Mouse (Mus musculus) mesoderm, embryonic 11.5 days (tissue): ENCODE results near the gene Afdn.
A peak's percentile ranks its signal among the peaks of the same experiment; 100 is the strongest.

ENCODE experiments used
- DNase-seq: peaks from one replicate; pipeline ENCODE4 v3.0.0-alpha.2; 2012; ENCODE audit warnings: low read depth, low spot score

Gene Afdn

GRCm38 (mm10) chr17:13759853-13760627, at the start of gene Afdn:
Afdn (plus strand) TSS chr17:13760539.
- DNase-seq: peak; percentile 89

DNA sequence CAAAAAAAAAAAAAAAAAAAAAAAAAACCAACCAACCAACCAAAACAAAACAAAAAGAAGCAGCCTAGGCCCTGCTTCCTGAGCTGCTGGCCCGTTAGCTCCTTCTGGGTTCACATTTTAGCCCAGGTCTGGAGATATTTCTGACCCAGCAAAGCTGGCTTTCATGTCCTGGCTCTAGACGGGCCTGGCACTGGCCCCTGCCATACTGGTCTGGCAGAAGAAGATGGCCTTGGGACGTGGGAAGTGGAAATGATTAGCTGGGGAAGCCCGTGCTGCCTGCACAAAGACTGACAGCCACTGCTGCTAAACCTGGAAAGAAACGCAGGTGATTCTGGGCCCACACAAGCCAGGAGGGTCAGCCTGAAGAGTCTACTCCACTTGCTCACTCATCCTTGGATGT, 49.2 kb upstream of the Afdn start:
- no peak for DNase-seq

- no peak for DNase-seq
Measured at GRCm38 (mm10) chr17:13712116-13712515, 48.2 kb upstream of the Afdn start.

GRCm38 (mm10) chr17:13712518-13712917, 47.8 kb upstream of the Afdn start:
- no peak for DNase-seq

DNA sequence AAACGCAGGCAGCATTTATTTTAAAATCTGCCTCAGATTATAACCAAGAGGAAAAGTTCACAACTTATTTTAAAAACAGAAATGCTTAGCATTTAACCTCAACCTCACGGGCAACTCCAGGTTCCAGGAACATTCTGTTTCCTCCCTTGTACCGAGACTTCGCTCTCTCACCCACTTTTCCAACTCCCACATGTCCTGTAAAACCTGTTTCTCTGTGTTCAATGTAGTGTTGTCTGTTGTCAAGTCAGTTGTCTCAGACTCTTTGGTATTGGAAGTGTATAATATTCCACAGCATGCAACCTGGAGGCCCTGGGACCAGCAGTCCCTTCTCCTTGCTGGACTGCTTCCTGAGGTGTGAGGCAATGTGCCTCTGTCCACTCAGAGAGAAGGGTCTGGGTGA, 46.2 kb upstream of the Afdn start:
- DNase-seq: no peak

DNA sequence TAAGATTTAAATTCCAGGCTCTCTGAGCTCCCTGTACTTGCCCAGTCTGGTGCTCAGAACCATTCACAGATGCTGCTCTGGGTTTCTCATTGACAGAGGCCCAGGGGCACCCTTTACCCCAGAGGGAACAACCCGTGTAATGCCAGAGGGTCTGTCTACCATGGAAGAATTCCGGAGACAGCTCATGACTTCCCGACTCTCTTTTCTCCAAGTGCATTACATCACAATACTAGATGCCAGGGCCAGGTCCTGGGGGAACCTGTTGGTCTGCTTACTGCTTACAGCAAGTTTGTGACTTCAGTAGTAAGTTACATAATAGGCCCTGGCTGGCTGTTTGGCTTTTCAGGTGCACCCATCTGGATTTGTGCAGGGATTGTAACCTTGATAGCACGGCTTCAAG, 45.7 kb upstream of the Afdn start:
- DNase-seq: no peak

GRCm38 (mm10) chr17:13715511-13715910, 44.8 kb upstream of the Afdn start:
- DNase-seq: no peak

GRCm38 (mm10) chr17:13716336-13716735, 44.0 kb upstream of the Afdn start:
- no peak for DNase-seq

GRCm38 (mm10) chr17:13717428-13717827, 42.9 kb upstream of the Afdn start:
- DNase-seq: no peak

GRCm38 (mm10) chr17:13720187-13720586, 40.2 kb upstream of the Afdn start:
- DNase-seq: no peak

DNA sequence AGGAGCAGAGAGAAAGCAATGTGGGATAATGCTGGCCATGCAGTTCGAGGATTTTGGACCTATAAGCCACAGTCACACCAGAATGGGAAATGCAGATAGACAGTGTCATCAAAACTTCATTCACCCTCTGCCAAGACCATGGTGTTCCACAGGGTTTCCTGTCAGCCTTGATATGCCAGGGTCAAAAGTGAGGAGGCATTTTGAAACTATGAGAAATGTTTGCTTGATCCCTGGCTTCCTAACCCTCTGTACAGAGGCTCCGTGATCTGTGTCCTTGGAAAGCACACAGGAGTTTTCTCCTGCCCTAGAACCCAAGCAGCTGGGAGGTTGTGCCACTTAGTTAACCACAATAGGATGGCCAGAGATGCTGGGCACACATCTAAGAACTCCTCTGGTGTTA, 39.0 kb upstream of the Afdn start:
- no peak for DNase-seq

- peak; percentile 41 for DNase-seq
Measured at GRCm38 (mm10) chr17:13722434-13722833, 37.9 kb upstream of the Afdn start.

- no peak for DNase-seq
Measured at GRCm38 (mm10) chr17:13725004-13725550, 35.3 kb upstream of the Afdn start.

- no peak for DNase-seq
Measured at GRCm38 (mm10) chr17:13726832-13727355, 33.4 kb upstream of the Afdn start.

- no peak for DNase-seq
Measured at GRCm38 (mm10) chr17:13730980-13731726, 29.2 kb upstream of the Afdn start.

DNA sequence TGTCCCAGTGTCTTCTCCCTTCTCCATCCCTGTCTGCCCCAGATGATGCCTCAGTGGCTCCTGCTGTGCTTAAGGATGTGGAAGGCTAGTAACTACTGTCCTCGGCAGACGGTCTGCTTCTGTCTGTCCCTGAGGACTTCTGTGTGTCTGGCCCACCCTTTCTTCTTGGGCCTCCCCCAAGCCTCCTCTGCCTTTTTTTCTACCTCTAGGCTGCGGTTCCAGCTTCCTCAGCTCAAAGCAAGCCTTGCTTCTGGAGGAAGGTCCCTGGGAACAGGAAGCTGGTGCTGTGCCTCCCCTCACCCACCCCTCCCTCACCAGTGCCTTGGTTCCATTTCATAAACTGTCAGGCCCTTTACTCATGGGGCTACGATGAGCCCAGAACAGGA, 28.6 kb upstream of the Afdn start:
- no peak for DNase-seq

DNA sequence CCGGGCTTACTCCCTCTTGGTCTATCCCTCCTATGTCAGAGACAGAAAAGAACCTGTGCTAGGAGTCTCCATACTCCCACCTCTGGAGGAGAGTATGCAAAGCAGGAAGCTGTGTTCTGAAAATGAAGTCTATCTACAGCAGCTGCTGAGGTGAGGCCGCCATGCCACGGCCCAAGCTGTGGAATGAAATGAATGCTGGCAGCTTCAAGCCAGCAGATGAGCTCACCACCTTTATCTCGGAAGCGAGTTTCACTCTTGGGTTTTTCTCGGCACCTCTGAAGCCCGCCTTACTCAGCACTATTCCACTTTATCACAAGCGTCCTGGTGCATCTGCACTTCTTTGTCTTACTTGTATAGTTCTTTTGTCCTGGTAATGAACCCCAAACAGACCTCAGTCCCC, 27.7 kb upstream of the Afdn start:
- DNase-seq: no peak

- DNase-seq: no peak
Measured at GRCm38 (mm10) chr17:13733971-13734370, 26.4 kb upstream of the Afdn start.

GRCm38 (mm10) chr17:13735057-13735456, 25.3 kb upstream of the Afdn start:
- no peak for DNase-seq

DNA sequence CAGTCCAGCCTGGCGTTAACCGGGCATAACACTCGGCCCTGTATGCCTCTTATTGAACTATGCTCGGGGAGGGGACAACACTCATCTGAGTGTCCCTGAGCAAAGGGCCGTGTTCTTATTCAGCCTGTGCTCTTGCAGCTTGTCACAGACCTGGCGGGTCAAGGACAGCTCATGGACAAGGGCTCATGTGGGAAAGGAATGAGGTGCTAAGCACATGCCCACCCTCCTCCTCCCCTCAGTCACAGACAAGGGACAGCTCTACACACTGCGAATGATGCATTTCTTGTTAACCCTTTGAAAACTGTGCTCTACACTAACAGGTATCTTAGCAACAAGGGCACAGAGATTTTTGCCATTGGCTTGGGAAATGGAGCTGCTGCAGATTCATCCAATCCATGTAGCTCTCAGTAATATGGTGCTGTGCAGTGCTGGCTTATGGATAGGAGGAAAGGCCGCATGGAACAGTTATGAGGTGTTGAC, 24.5 kb upstream of the Afdn start:
- no peak for DNase-seq

GRCm38 (mm10) chr17:13737336-13737735, 23.0 kb upstream of the Afdn start:
- DNase-seq: no peak

- peak; percentile 43 for DNase-seq
Measured at GRCm38 (mm10) chr17:13738121-13738776, 22.1 kb upstream of the Afdn start.
